Mouse (Mus musculus): ENCODE measurements at regions not wholly inside any gene's neighbourhood (a gene's known extent, or its start where the extent isn't known, plus 50 kb on each side); places are given as distances from the start of the nearest gene placed in this dataset.
A peak's percentile ranks its signal among the peaks of the same experiment; 100 is the strongest.

DNA sequence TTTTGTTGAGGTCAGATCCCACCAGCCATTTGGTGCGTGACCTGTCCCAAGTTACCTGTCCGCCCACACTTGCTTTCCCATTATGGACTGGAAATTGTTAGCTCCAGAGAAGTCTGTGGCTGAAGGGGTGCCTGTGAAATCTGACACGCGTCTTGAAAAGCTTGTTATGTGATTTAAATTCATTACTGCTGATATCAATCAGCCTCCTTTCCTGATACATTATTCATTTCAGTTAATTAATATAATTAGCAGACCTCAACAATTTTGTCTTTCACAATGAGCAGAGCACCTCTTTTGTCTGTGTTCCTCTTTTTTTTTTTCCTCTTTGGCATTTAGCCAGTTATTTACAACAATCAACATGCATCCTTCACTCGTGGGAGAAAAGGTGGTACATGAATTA lies 58.6 kb upstream of the Grip1 start:
- no peak for ATAC-seq (replicated peaks; ENCODE audit: poor library complexity)

DNA sequence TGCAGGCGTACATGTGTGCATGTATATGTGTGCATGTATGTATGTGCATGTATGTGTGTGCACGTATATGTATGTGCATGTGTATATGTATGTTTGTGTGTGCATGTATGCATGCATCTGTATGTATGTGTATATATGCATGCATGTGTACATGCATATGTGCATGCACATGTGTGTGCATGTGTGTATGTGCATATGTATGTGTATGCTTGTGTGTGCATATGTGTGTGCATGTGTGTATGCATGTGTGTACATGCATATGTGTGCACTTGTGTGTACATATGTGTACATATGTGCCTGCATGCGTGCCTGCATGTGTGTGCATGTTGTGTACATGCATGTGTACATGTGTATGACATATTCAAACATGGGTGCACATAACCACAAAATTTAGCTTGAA lies 65.7 kb upstream of the Grip1 start:
- no peak for ATAC-seq (replicated peaks; ENCODE audit: poor library complexity)

DNA sequence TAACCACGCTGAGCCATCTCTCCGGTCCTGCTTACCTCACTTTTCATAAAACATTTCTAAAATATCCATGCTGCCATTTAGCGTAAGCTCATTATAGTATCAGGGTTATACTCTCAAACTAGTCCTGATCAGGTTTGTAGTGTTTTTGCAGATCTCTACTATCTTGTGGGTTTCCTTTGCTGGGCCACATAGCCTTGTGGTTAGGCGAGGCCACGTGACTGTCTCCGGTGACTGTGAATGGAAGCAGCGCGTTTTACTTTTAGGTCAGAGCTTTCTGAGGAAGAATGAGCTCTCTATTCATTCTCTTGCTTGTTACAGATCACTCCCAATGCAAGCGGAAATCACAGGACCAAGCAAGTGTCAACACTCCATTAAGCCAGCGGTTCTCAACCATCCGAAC lies 71.4 kb upstream of the Grip1 start:
- ATAC-seq (replicated peaks; ENCODE audit: poor library complexity): peak; percentile 83

DNA sequence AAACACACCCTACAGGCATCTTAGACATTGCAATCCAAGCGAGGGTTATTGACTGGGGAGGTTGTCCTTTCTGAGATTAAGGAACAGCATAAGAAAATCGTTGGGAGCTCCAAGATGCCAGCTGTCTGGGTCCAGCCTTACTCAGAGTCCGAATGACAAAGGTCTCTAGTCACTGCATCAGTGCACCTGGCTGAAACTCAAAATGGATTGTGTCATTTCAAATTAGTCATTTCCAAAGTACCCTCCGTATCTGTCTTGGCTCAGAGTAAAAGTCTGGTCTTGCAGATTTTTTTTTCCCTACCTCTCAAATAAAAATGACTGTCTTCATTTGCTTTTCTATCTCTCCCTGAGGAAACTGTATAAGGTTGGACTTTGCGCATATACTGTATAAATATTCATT lies 85.1 kb upstream of the Grip1 start:
- no peak for ATAC-seq (replicated peaks; ENCODE audit: poor library complexity)

DNA sequence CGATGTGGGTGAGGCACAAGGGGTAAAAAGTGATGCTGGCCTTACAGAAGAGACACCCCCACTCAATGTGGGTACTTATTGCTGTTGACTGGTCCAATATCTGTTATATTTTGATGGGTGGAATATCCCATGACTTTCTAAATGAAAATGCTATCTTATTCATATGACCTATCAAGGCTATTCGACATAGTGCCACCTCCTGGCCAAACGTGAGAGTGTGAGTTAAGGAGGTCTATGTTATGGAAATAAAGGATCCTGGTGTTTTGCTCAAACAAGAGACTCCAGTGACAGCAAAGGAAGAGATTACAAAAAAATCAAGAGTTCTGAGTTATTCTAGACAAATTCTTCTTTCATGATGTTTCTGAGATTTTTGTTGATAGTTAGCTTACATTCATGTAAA lies 90.0 kb upstream of the Grip1 start:
- ATAC-seq (replicated peaks; ENCODE audit: poor library complexity): peak; percentile 76

DNA sequence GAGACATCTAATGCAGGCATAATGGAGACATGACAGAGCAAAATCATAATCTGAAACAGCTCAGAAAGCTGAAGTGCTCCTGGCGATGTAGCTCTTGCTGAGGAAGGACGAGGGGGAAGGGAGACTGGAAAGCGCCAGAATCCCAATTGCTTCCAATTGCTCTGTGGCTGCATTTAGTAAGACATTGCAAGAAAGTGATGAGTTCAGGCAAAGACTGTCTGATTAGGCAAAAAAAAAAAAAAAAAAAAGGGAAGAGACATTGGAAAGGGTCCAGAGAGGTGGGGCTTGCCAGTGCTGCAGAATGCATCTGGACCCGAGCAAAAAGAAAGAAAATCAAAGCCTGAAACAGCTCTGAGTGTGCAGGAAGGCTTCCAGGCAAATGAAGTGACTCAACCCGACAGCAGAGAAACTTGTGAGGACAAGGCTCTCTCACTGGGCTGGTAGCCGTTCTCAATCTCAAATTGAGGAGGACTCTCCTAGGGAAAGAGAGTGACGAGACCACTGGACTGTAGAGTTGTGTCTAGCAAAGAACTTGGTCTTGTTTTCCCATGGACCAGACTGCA lies 94.8 kb upstream of the Grip1 start:
- ATAC-seq (replicated peaks; ENCODE audit: poor library complexity): no peak

DNA sequence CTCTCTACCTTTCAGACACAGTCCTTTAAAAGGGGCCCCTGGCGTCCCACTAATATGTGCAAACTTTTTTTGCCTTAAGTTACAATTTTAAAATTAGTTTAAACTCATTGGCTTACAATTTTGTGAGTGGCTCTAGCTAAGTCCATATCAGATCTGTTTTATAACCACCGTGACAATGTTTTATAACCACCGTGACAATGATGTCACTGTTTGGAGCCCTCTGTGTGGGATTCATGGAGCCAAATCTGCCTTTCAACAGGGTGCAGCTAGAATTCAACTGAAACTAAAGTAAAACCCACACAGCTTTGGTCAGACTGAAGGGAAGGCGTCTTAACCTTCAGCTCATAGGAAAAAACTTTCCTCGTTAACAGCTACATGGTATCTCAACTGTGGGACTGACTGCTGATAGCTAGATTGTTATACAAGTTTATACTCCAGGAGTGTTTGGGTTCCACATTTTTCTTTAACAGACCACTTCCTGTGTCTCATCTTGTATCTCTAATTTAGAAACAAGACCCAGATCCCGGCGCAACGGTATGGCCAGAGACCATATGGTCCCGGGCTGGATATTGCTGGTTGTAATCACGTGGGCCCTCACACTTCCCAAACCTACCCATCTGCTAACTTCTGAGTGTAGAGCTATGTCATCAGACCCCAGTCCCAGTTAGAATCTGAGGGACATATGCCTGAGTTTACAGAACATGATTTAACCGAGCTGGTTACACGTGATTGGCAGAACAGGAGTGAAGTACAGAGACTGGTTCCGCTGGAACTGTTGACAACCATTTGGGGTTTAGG lies 102.7 kb upstream of the Cand1 start:
- no peak for ATAC-seq (replicated peaks; ENCODE audit: poor library complexity)

DNA sequence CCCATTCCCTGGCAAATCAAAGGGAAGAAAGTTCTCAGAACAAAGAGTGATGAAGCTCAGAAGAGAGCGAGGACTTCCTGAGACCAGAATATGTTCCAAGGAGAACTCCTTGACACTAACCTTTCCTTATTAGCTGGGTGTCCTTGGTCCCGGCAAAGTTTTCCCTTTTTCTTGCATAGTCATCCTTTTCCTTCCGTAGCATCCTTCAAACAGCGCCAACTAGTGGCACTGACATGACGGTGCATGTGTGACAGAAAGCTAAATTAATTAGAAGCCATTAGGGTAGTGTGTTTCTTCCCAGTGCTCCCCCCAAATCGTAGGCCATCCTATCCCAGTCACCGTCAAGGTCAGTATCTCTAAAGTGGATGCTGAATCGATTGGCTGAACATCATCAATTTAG lies 100.5 kb upstream of the Cand1 start:
- ATAC-seq (replicated peaks; ENCODE audit: poor library complexity): no peak

DNA sequence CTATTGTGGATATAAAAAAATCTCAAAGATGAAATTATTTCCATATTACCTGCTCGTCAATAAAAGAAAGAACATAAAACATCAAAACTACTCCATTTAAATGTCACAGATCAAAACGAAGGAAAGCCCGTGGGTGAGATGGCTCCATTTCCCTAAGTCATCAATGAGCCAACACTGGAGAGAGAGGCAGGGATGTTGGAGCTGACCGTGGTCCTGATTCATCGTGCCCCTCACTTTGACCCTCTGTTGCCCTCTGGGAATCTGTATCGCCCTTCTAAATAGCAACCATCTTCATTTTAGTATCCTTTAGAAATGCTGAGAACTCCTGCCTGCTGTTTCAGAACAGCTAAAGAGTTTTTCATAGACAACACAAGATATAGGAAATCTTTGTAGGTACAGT lies 87.1 kb upstream of the Cand1 start:
- no peak for ATAC-seq (replicated peaks; ENCODE audit: poor library complexity)

DNA sequence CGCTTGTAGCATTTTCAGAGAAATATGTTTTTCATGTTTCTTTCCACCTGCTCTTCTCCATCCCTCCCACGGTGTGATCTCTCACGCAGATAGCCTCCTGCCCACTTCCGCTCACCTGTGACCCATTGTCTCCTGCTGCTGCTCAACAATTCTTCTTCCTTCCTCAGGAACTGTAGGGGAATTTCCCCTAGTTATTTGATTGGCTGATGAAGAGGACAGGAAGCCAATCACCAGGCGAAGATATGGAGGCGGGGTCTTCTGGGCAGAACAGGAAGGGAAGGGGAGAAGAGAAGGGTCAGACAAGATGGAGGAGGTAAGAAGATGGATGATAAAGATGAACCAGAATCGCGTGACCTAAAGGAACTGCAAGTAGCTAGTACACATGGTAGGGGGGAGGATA lies 80.1 kb upstream of the Cand1 start:
- no peak for ATAC-seq (replicated peaks; ENCODE audit: poor library complexity)

DNA sequence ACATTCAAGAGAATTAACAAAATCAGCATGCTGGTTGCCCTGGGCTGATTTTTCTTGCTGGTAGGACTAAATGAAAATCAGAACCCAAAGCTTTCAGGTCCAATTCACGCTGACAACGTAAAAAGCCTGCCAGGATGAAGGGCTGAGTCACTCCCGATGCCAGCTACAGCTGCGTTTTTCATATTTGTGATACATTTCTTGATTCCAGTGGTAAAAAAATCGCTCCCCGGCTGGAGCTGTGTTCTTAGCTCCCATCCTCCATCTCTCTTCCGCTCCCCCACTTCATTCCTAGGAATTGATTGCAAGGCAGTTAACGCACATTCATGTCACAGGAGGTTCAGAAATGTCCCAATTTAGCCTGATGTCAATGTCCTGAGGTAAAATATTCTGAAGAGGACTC lies 78.6 kb upstream of the Cand1 start:
- ATAC-seq (replicated peaks; ENCODE audit: poor library complexity): no peak

DNA sequence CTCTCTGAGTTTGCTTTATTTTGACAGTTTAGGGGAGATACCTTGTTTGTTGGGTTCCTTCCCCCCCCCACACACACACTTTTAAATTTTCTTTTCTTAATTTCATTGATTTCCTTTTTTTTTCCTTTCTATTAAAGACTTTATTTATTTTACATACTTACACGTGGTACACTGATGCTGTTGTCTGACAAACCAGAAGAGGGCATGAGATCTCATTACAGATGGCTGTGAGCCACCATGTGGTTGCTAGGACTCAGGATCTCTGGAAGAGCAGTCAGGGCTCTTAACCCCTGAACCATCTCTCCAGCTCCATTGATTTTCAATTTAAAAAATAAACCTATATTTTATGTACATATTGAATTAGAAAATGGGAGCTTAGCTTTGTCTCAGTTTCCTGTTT lies 71.7 kb upstream of the Cand1 start:
- no peak for ATAC-seq (replicated peaks; ENCODE audit: poor library complexity)

DNA sequence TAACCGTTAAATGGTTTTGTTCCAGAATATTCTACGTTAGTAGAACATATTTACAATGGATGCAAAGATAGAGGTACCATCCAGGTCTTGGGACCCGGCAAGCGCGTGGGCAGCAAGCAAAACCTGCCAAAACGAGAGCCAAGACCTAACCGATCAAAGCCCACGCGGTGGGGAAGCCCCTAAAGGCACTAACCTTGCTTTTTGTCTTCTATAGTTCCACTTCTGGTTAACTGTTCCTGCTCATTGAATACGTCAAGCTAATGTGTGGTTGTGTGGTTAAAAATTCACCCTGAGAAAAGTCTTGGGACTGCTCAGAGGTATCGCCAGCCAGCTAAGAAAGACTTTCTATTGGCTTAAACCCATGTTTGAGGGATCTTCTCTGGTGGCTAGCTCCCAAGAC lies 55.9 kb upstream of the Cand1 start:
- no peak for ATAC-seq (replicated peaks; ENCODE audit: poor library complexity)

DNA sequence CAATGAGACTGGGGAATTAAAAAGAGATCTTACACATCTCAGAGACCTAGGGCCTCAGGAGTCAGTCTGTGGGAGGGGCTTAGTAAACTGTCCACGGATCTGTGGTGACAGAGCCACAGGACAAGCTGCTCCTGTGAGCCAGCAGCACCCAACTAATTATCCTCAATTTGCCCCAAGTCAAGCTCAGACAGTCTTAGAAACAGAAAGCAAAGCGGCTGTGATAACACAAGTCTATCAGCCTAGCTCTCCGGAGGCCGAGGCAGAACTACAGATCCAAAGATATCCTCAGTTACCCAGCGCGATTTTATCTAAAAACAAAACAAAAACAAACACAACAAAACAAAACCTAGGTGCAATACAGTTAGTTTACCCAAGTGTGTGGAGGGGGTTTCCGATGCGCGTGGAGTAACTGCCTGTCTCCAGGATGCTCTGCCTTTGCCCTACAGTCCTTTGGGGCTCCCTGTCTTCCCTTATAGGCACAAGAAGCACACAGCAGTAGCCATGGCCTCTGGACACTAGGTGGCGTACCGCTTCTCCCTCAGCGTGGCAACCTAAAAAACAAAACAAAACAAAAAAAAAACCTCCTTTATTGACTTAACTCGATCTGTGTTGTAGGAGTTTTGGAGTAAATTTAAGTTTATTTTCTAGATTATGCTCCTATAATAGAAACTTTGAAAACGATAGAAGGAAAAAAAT lies 54.7 kb upstream of the Cand1 start:
- peak; percentile 90 for ATAC-seq (replicated peaks; ENCODE audit: poor library complexity)

DNA sequence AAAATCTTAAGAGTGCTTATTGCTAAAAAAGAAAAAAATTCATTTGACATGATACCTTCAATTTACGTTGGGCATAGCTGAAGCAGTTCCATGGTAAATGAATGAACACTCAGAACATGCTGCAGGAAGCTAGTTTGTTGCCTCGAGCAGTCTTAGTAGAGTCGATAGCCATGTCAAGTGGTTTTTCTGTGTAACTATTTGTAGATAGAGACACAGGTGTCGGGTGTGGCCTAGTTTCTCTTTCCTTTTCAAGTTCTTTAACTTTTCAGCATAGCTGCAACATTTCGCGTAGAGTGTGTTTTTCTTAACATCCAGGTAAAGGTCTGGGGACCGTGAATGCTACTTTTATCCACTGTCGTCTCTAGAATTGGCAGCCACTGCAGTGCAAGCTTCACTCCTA lies 53.5 kb upstream of the Cand1 start:
- ATAC-seq (replicated peaks; ENCODE audit: poor library complexity): no peak

All from megakaryocyte progenitor cell, adult 5-6 weeks (primary cell).